Comparison of ENCODE assay signal across 1 mouse cellular context in genomic region chr3:140876201-140876895, GRCm38 (mm10).
TF ChIP-seq lines count a peak whose summit lies in the region.

No protein-coding gene starts in this region.

TF ChIP-seq in MEL, 35 proteins besides CTCF, POLR2A, EP300 and RAD21 (continued from another document):
- peak; percentile 17; the same call in 1 of the 2 replicates for TF ChIP-seq MAFK (IDR thresholded peaks at IDR 0.05; ENCODE audit: borderline replicate concordance, low read depth, low read length)
- TF ChIP-seq CHD2 (IDR thresholded peaks at IDR 0.05; ENCODE audit: low read length): peak; percentile 40; the same call in 1 of the 2 replicates
- TF ChIP-seq ZKSCAN1 (IDR thresholded peaks at IDR 0.05; ENCODE audit: low read depth, low read length): no peak
- TF ChIP-seq KAT2A (conservative IDR thresholded peaks at IDR 0.05; ENCODE audit: low read depth, low read length): no peak
- TF ChIP-seq NELFE (IDR thresholded peaks at IDR 0.05; ENCODE audit: low read depth, low read length): peak; percentile 58
